8 mouse cellular contexts compared by ENCODE assay signal in genomic region chr12:56681096-56681811, GRCm38 (mm10). TPM values are rescaled to one million over a fixed set of nuclear protein-coding genes. Genes with fewer than 3 reads are reported as not detected.
DNase-seq lines count a peak whose midpoint lies in the region; ATAC-seq and TF ChIP-seq lines count a peak whose summit lies in the region.

No protein-coding gene starts in this region.

- DNase-seq in urinary bladder, postnatal 14 days (ENCODE audit: low spot score): peak; percentile 30
- DNase-seq in urinary bladder, postnatal 25 days (ENCODE audit: low spot score): no peak
- no peak for DNase-seq in heart, postnatal 0 days (ENCODE audit: low spot score)
- DNase-seq in neural tube, embryonic 11.5 days (ENCODE audit: low spot score): peak; percentile 73
- no peak for DNase-seq in thymus, postnatal 0 days (ENCODE audit: low spot score)
- no peak for DNase-seq in adrenal gland, adult 8-10 months
- DNase-seq in urinary bladder, postnatal 4 days (ENCODE audit: low spot score in 2 of 2): no peak

- no peak overlapping the region for H3K9ac ChIP-seq in heart, postnatal 0 days (replicated peaks; ENCODE audit: low read depth, low read length)
- H3K9ac ChIP-seq in limb, embryonic 13.5 days: peak overlapping the region; percentile 54; the same call in 1 of the 2 replicates
- peak overlapping the region; percentile 35; the same call in 1 of the 2 replicates for H3K9ac ChIP-seq in neural tube, embryonic 11.5 days (ENCODE audit: low read length)

- H3K4me2 ChIP-seq in heart, postnatal 0 days (ENCODE audit: low read depth, low read length): peak overlapping the region; percentile 46
- H3K4me2 ChIP-seq in limb, embryonic 13.5 days (replicated peaks): peak overlapping the region; percentile 88
- peak overlapping the region; percentile 63 for H3K4me2 ChIP-seq in neural tube, embryonic 11.5 days (ENCODE audit: low read depth)

- no peak overlapping the region for H3K27ac ChIP-seq in heart, postnatal 0 days (ENCODE audit: low read depth)
- no peak overlapping the region for H3K27ac ChIP-seq in limb, embryonic 13.5 days
- H3K27ac ChIP-seq in neural tube, embryonic 11.5 days (ENCODE audit: low read depth, low read length): no peak overlapping the region

- H3K4me1 ChIP-seq in heart, postnatal 0 days (ENCODE audit: control insufficient read depth, insufficient read depth): no peaks in the 10 kb centered on the region
- peaks cover 17% of the 10 kb centered on the region for H3K4me1 ChIP-seq in limb, embryonic 13.5 days
- H3K4me1 ChIP-seq in neural tube, embryonic 11.5 days (ENCODE audit: control insufficient read depth, insufficient read depth, low read length): peaks cover 5% of the 10 kb centered on the region; the same call in 1 of the 2 replicates

- WGBS in heart, postnatal 0 days: under 1% methylated on average over 38 of the region's 38 CpGs
- WGBS in limb, embryonic 13.5 days: under 1% methylated on average over 38 of the region's 38 CpGs
- under 1% methylated on average over 38 of the region's 38 CpGs for WGBS in neural tube, embryonic 11.5 days

- no peak for ATAC-seq in heart, postnatal 0 days (ENCODE audit: insufficient read depth, low read depth)
- ATAC-seq in limb, embryonic 13.5 days (ENCODE audit: low FRiP score, low read depth): peak; percentile 71
- ATAC-seq in neural tube, embryonic 11.5 days (ENCODE audit: insufficient read depth, low FRiP score, low TSS enrichment): peak; percentile 67

- TF ChIP-seq EP300 in heart, postnatal 0 days (IDR thresholded peaks at IDR 0.05; ENCODE audit: low read depth): no peak

- no peaks in the 10 kb centered on the region for H3K9me3 ChIP-seq in heart, postnatal 0 days (replicated peaks; ENCODE audit: control insufficient read depth, low read length)
- no peaks in the 10 kb centered on the region for H3K9me3 ChIP-seq in limb, embryonic 13.5 days
- H3K9me3 ChIP-seq in neural tube, embryonic 11.5 days (ENCODE audit: control insufficient read depth, low read length): no peaks in the 10 kb centered on the region

- H3K27me3 ChIP-seq in heart, postnatal 0 days (ENCODE audit: control insufficient read depth, insufficient read depth, low read length): peaks cover 78% of the 10 kb centered on the region
- H3K27me3 ChIP-seq in limb, embryonic 13.5 days: peaks cover 89% of the 10 kb centered on the region
- peaks cover 58% of the 10 kb centered on the region for H3K27me3 ChIP-seq in neural tube, embryonic 11.5 days (ENCODE audit: control insufficient read depth, insufficient read depth, low read length)

- peak overlapping the region; percentile 22; the same call in 1 of the 2 replicates for H3K4me3 ChIP-seq in heart, postnatal 0 days (ENCODE audit: low read depth, low read length)
- H3K4me3 ChIP-seq in limb, embryonic 13.5 days: peak overlapping the region; percentile 46
- H3K4me3 ChIP-seq in neural tube, embryonic 11.5 days (ENCODE audit: low read depth, low read length): peak overlapping the region; percentile 34

- TF ChIP-seq CTCF in heart, postnatal 0 days (IDR thresholded peaks at IDR 0.05; ENCODE audit: low read depth): peak; percentile 57

- no peaks in the 10 kb centered on the region for H3K36me3 ChIP-seq in heart, postnatal 0 days (replicated peaks; ENCODE audit: control insufficient read depth, insufficient read depth, low read length)
- no peaks in the 10 kb centered on the region for H3K36me3 ChIP-seq in limb, embryonic 13.5 days
- no peaks in the 10 kb centered on the region for H3K36me3 ChIP-seq in neural tube, embryonic 11.5 days (ENCODE audit: control insufficient read depth, insufficient read depth, low read length)

RNA-seq across cellular contexts. Expression of gene Pax9, which starts 10.3 kb away (rescaled TPM):
- total RNA-seq in heart, postnatal 0 days (2014; rRNA removed; ENCODE audit: low replicate concordance): 0.12 TPM in 1 of 2 replicates, not detected in the other
- polyA plus RNA-seq in heart, postnatal 0 days (2015; fragmentation: Nextera tagmentation; extraction: Ambion mirVana): 0.10 and 0.12 TPM in 2 replicates
- 7.2 and 10.2 TPM in 2 replicates for polyA plus RNA-seq in limb, embryonic 13.5 days (2015; fragmentation: Nextera tagmentation; extraction: Ambion mirVana)
- polyA plus RNA-seq in neural tube, embryonic 11.5 days (2014; fragmentation: Nextera tagmentation; extraction: Ambion mirVana): 3.7 and 4.8 TPM in 2 replicates
- polyA plus RNA-seq in thymus, postnatal 0 days (2015; fragmentation: Nextera tagmentation; extraction: Ambion mirVana): 8.5 and 9.3 TPM in 2 replicates
- total RNA-seq in adrenal gland, adult 8-10 months (2022): not detected

Comparison
In these comparisons a context has a peak if more than half of its experiments do, and no peak if none do; other contexts are left out.
1. DNase-seq: peak in urinary bladder, postnatal 14 days (single experiment) and neural tube, embryonic 11.5 days (single experiment); none in urinary bladder, postnatal 25 days (single experiment), heart, postnatal 0 days (single experiment), thymus, postnatal 0 days (single experiment), adrenal gland, adult 8-10 months (single experiment) and urinary bladder, postnatal 4 days (0 of 2).
2. Peak in every context shown above with its lines, with median percentiles within 50 percentile points of each other: H3K4me2 ChIP-seq and H3K4me3 ChIP-seq.